Mouse (Mus musculus) c-Kit-negative CD71-positive TER-119-positive erythroid progenitor cells, embryonic 14.5 days (primary cell): ENCODE measurements at regions not wholly inside any gene's neighbourhood (a gene's known extent, or its start where the extent isn't known, plus 50 kb on each side); places are given as distances from the start of the nearest gene placed in this dataset.
"Not testable (repeated sequence)": the region's sequence is repeated elsewhere in the genome, so short reads cannot be mapped to it uniquely, and the experiment has no call there.

Experiments
- DNase-seq: peaks from one replicate; pipeline ENCODE4 v3.0.0-alpha.2; 2013; ENCODE audit warnings: low read depth, low spot score

- DNase-seq, result not testable (repeated sequence)
Observed at GRCm38 (mm10) chr17:27287986-27288385, 83.7 kb upstream of the Lemd2 start.

- DNase-seq, result no peak
Observed at GRCm38 (mm10) chr17:27281241-27281640, 77.0 kb upstream of the Lemd2 start.

GRCm38 (mm10) chr17:27279491-27280288, 75.4 kb upstream of the Lemd2 start:
- DNase-seq, result not testable (repeated sequence)

GRCm38 (mm10) chr17:27277786-27278185, 73.5 kb upstream of the Lemd2 start:
- not testable (repeated sequence) for DNase-seq

GRCm38 (mm10) chr17:27271756-27272155, 67.5 kb upstream of the Lemd2 start:
- not testable (repeated sequence) for DNase-seq

GRCm38 (mm10) chr17:27270776-27271175, 66.5 kb upstream of the Lemd2 start:
- not testable (repeated sequence) for DNase-seq

- not testable (repeated sequence) for DNase-seq
Observed at GRCm38 (mm10) chr17:27264607-27265006, 60.3 kb upstream of the Lemd2 start.

GRCm38 (mm10) chr17:27262607-27263006, 58.3 kb upstream of the Lemd2 start:
- DNase-seq, result no peak

GRCm38 (mm10) chr17:27261981-27262380, 57.7 kb upstream of the Lemd2 start:
- DNase-seq, result no peak

- no peak for DNase-seq
Observed at GRCm38 (mm10) chr17:27261251-27261650, 57.0 kb upstream of the Lemd2 start.

GRCm38 (mm10) chr17:27260116-27260515, 55.8 kb upstream of the Lemd2 start:
- no peak for DNase-seq

- no peak for DNase-seq
Observed at GRCm38 (mm10) chr17:27257345-27257744, 53.1 kb upstream of the Lemd2 start.

- DNase-seq, result no peak
Observed at GRCm38 (mm10) chr17:27255804-27256203, 51.5 kb upstream of the Lemd2 start.
